Mouse (Mus musculus): ENCODE measurements at regions not wholly inside any gene's neighbourhood (a gene's known extent, or its start where the extent isn't known, plus 50 kb on each side); places are given as distances from the start of the nearest gene placed in this dataset.

DNA sequence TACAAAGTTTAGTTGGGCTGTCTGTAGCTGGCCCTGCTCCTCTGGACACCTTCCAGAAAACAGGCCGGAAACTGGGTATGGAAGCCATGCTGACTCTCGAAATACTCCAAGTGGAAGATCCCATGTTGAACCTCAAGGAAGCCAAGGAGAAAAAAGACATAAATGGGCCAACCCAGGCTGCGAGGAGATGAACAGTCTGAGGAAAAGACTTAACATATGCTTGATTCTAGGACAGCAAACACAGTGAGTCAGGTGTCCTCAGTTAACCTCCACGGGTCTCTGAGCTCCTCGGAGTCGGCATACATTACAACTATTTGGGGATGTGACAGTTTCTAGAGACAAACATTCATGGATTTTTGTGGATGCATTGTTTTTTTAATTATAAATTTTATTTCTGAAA, 60.0 kb upstream of the Msi2 start:
- H3K4me2 ChIP-seq (ENCODE audit: low read depth, severe bottlenecking): no peak overlapping the region
- no peaks in the 10 kb centered on the region for H3K36me3 ChIP-seq (ENCODE audit: control insufficient read depth, insufficient read depth, low read length)
- no peak overlapping the region for H3K27ac ChIP-seq (replicated peaks; ENCODE audit: low read depth, low read length)
- no peaks in the 10 kb centered on the region for H3K4me1 ChIP-seq (ENCODE audit: control insufficient read depth, insufficient read depth, low read length)
- H3K9me3 ChIP-seq (ENCODE audit: control insufficient read depth, low read length): no peaks in the 10 kb centered on the region
- no peaks in the 10 kb centered on the region for H3K27me3 ChIP-seq (ENCODE audit: control insufficient read depth, insufficient read depth, low read length)
- no peak overlapping the region for H3K9ac ChIP-seq (ENCODE audit: low read length)
- H3K4me3 ChIP-seq (ENCODE audit: low read depth, low read length): no peak overlapping the region
- ATAC-seq (ENCODE audit: insufficient number of reproducible peaks, low FRiP score, low TSS enrichment, low read depth): no peak
- DNase-seq (ENCODE audit: low spot score): no peak
- WGBS: 90% methylated on average over 6 of the region's 6 CpGs

DNA sequence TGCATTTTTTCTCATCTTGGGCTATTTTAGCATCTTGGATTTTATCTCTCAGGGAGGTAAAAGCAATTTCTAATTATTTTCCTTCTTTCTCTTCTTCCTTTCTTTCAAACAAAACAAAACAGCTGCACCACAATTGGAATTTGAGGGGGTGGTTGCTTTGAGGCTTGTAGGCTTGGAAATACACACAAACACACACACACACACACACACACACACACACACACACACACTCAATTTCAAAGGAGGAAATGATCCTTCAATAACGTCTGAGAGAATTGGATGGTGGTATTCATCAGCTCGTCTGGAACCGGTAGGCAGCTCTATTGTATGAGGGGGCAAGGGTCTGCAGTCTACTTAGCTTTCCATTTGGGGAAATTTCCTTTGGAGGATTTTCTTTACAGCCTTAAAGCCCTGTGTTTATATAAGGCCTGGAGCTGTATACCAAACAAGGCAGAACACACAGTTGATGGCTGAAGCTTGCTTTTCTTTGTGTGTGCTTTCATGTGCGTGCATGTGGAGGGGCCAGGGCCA, 56.2 kb upstream of the Msi2 start:
- Histone ChIP-seq H3K27ac (replicated peaks; ENCODE audit: low read depth, low read length) (no peak overlapping the region), H3K4me2 (ENCODE audit: low read depth, severe bottlenecking) (no peak overlapping the region), H3K27me3 (ENCODE audit: control insufficient read depth, insufficient read depth, low read length) (no peaks in the 10 kb centered on the region), H3K36me3 (ENCODE audit: control insufficient read depth, insufficient read depth, low read length) (no peaks in the 10 kb centered on the region), H3K4me3 (ENCODE audit: low read depth, low read length) (no peak overlapping the region), H3K9me3 (ENCODE audit: control insufficient read depth, low read length) (no peaks in the 10 kb centered on the region), H3K4me1 (ENCODE audit: control insufficient read depth, insufficient read depth, low read length) (no peaks in the 10 kb centered on the region), H3K9ac (ENCODE audit: low read length) (no peak overlapping the region)
- WGBS: 42% methylated on average over 4 of the region's 4 CpGs
- DNase-seq (ENCODE audit: low spot score): no peak
- no peak for ATAC-seq (ENCODE audit: insufficient number of reproducible peaks, low FRiP score, low TSS enrichment, low read depth)

DNA sequence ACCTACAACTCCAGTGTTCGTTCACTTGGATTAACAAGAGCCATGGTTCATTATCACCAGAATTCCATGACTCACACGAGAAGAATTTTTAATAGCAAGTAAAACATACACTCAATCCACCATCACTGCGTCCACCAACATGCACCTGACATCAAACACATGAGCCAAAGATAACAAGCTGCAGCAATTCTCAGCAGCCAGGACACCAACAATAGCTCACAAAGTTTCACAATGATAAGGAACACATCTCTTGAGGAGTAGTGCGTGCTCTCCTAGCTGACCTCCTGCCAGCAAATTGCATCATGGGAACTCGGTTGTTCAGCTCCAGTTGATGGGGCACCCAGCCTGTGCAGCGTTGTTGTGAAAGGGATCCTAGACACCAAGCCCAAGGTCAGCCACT, 55.6 kb upstream of the Msi2 start:
- WGBS: 81% methylated on average over 6 of the region's 6 CpGs
- DNase-seq (ENCODE audit: low spot score): no peak

DNA sequence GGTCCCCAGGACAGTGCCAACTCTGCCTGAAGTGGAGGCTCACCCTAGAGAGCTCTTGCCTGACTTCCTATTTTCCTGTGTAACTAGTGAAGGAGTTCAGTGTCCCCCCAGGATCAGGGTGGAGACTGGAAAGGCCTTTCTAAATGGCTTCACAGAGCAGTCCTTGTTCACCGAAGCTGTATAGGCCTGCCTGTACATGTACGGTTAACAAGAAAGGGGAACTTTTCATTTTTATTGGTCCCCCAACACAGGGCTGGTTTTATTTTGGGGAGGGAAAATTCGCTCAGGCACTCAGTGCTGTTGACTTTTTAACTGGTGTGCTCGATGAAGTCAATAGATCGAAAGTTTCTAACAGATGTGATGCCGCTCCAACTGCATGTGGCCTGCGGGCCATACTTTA, 52.1 kb upstream of the Msi2 start:
- Histone ChIP-seq H3K4me1 (ENCODE audit: control insufficient read depth, insufficient read depth, low read length) (0 out of 2 replicates have a peak, but pooled peaks cover 2% of the 10 kb centered on the region), H3K36me3 (ENCODE audit: control insufficient read depth, insufficient read depth, low read length) (no peaks in the 10 kb centered on the region), H3K9me3 (ENCODE audit: control insufficient read depth, low read length) (no peaks in the 10 kb centered on the region), H3K4me3 (ENCODE audit: low read depth, low read length) (no peak overlapping the region), H3K4me2 (ENCODE audit: low read depth, severe bottlenecking) (no peak overlapping the region), H3K27me3 (ENCODE audit: control insufficient read depth, insufficient read depth, low read length) (no peaks in the 10 kb centered on the region), H3K27ac (replicated peaks; ENCODE audit: low read depth, low read length) (peak overlapping the region; percentile 69), H3K9ac (ENCODE audit: low read length) (no peak overlapping the region; the same call in 1 of the 2 replicates)
- no peak for ATAC-seq (ENCODE audit: insufficient number of reproducible peaks, low FRiP score, low TSS enrichment, low read depth)
- WGBS: 67% methylated on average over 7 of the region's 7 CpGs
- no peak for DNase-seq (ENCODE audit: low spot score)

More for the DNA sequence above, 55.6 kb upstream of the Msi2 start:
- Histone ChIP-seq H3K4me1 (ENCODE audit: control insufficient read depth, insufficient read depth, low read length) (no peaks in the 10 kb centered on the region), H3K36me3 (ENCODE audit: control insufficient read depth, insufficient read depth, low read length) (no peaks in the 10 kb centered on the region), H3K27me3 (ENCODE audit: control insufficient read depth, insufficient read depth, low read length) (no peaks in the 10 kb centered on the region), H3K4me2 (ENCODE audit: low read depth, severe bottlenecking) (no peak overlapping the region), H3K9ac (ENCODE audit: low read length) (no peak overlapping the region), H3K27ac (replicated peaks; ENCODE audit: low read depth, low read length) (no peak overlapping the region), H3K9me3 (ENCODE audit: control insufficient read depth, low read length) (no peaks in the 10 kb centered on the region), H3K4me3 (ENCODE audit: low read depth, low read length) (no peak overlapping the region)
- ATAC-seq (ENCODE audit: insufficient number of reproducible peaks, low FRiP score, low TSS enrichment, low read depth): no peak
